Mouse (Mus musculus): ENCODE data around the gene Dnttip1.

The Dnttip1 gene

DNA sequence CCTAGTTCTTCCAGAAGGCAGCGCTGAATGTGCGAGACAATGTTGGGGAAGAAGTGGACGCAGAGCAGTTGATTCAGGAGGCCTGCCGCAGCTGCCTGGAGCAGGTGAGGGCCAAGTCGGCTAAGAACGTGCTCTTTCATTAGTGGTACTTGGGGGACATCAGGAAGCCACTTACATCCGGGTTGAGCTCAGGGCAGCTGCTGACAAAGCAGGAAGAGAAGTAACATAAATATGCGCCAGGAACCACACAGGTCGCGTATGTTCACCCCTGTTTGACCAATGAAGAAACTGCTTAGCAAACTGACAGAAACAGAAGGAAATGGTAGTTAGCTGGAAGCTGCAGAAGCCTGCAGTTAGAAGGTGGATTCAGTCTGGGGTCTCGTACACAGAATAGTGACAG, 8.3 kb downstream of the Dnttip1 start:
- no peak for DNase-seq (ENCODE audit: low spot score in 2 of 2)

DNA sequence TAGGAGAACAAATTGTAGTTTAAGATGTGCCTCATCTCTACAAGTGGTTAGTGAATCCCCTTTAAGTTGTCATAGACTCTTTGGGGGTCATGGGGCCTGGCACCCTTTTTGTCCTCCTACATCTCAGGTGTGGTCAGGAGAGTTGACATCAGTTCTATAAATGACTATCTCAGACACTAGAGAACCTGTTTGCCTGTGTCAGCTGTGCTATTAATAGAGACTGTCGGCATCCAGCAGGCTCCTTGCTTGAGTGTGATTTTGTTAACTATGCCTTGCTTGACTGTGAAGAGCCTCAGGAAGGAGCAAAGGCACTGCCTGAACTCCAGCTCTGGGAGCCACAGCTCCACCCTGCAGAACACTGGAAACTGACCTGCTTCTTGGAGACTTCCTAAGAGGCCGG, 9.0 kb downstream of the Dnttip1 start:
- DNase-seq (ENCODE audit: low spot score in 2 of 2) = no peak

DNA sequence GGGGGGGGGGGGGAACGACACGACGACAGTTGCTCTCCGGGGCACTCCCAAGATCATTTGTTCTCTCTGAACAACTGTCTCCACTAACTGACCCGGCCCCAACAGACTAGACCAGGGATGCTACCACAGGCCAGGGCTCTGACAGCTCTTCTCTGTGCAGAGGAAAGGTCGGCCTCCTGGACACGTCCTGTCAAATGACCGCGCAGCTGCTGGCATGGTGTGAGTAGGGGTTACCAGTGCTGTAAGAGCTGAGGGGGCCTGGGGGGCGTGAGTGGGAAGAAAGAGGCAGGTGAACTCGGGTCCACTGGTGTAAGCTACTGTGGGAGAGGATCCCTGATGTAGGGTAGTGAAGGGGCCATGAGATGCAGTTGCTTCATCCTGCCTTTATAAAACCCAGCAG, 12.1 kb downstream of the Dnttip1 start:
- DNase-seq (ENCODE audit: low spot score in 2 of 2) = no peak

DNA sequence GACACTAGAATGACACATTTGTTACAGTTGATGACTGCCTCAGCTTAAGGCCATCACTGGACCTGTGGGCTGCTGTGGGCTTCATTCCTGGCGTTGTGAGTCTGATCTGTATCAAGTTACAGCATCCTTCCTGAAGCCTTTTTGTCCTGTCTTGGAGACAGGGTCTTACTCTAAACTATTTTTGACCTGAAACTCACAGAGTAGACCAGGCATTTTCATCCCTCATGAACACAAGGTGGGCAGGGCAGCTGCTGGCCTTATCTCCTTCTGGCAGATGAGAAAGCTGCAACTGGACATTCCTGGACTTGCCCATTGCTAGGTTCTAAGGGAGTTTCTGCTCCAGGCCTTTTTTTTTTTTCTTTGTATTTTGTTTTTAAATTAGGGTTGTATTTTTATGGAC, 12.9 kb downstream of the Dnttip1 start:
- no peak for DNase-seq (ENCODE audit: low spot score in 2 of 2)

DNA sequence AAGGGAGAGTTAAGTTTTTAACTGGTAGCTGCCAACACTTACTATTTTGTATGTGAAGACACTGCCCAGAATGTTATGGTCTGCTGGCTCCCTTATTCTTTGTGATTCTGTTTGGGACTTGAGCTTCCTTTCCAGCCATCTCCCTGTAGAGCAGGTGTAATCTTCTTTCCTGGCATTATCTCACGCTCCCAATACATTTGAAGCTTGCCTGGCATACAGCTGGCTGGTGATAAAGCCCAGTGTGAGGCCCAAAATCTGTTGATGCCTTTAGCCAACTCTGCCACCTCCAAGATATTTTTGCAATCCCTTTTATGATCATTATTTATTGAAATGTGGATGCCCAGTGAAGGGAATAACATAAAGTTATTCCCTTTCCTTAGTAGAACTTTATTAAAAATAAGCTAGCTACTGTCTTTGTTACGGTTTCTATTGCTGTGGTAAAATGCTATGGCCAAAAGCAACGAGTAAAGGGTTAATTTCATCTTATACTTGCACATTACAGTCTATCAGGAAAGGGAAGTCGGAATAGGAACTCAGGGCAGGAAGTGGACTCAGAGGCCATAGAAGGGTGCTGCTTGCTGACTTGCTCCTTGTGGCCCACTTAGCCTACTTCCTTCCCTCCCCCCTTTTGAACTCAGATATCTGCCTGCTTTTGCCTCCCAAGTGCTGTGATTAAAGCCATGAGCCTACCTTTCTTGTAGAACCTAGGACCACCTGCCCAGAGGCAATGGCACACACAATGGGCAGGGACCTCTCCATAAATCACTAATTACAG, 14.5 kb downstream of the Dnttip1 start:
- no peak for DNase-seq (ENCODE audit: low spot score in 2 of 2)

DNA sequence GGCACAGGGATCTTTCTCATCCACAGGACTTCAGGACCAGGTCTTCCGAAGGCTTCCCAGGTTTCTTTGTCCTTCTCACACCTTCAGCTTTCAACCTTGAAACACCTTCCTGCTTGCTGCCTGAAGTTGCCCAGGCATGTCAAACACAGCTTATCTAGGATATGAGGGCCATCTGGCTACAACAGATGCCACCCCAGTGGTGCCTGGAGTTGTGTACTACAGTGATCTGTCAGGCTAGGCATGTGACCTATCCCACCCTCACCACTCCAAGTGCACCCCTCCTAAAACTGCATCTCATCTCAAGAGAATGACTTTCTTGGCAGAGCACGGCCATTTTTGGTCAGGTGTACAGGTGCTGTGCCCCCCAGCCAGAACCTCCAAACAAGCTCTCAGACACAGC, 15.7 kb downstream of the Dnttip1 start:
- no peak for DNase-seq (ENCODE audit: low spot score in 2 of 2)

DNA sequence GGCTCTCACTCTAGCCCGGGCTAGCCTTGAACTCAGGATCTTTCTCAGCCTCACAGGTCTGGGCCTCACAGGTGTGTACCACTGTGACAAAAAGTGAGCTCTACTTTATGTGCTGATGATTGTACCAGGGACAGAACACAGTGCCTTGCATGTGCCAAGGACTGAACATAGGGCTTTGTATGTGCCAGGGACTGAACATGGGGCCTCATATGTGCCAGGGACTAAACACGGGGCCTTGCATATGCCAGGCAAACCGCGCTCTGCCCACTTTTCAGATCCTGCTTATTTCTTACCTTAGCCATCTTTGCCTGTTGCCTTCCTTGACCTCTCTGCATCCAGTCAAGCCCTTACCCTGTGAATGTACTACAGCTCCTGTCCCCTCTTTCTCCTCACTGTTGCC, 16.2 kb downstream of the Dnttip1 start:
- DNase-seq (ENCODE audit: low spot score in 2 of 2) = no peak

DNA sequence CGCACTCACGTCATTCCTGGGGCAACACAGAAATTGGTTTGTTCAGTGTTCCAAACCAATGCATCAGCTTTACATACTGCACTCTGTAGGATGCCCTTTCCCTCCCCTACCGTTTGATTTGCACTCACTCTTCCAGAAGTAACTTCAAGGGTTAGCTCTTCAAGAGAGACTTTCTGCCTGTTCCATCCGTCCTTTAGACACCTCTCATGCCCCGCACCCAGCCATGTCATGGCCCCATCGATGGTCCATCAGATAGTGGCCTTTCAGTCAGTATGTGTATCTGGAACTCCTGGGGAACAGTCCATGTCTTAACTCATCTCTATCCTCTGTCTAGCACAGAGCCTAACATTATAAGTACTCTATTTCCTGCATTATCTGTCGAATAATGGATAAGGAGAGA, 16.8 kb downstream of the Dnttip1 start:
- DNase-seq (ENCODE audit: low spot score in 2 of 2) = no peak

DNA sequence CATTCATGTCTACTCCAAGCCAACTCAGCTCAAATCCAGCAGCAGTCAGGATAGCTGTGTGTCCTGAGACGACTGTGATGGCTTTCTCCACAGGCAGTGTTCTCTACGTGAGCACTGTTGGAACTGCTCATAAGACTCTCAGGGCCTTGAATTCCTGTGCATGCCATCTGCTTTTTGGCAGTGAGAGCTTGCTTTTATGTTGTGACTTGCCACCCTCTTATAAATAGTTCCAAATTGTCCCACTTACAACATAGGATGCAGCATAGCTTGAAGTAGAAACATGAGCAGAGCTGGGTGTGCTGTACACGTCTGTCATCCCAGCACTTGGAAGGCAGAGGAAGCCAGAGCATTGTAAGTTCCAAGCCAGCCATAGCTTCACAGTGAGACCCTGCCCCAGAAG, 20.1 kb downstream of the Dnttip1 start:
- peak in 1 of 2 experiments; percentile 50 for DNase-seq (ENCODE audit: low spot score in 2 of 2)

DNA sequence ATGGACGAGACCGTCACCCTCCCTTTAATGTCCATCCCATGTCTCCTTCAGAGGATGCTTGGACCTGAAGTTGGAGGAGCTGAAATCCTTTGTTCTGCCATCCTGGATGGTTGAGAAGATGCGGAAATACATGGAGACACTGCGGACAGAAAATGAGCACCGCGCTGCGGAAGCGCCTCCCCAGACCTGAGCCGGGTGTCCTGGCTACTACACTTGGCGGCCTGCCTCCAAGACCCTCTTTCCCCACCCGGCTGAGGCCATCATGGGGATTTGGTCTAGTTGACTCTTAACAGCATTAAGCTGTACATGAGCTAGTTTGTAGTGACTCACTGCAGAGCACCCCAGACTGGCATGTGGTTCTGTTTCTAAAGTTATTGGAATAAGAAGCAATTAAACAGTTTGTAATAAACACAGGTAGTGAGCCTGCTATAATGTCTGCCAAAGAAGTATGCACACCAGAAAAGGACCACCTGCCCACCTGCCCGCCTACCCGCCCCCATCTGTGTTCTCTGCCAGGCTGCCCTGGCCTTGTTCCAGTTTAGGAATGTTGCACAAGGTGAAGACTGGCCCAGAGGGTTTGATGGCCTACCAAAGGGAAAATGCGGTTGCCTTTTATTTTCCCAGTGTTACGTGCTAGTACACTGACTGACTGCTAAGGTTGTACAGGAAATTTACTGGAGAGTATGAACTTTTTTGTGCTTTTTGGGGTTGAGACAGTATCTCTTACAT, 22.2 kb downstream of the Dnttip1 start:
- no peak for DNase-seq (ENCODE audit: low spot score in 2 of 2)

DNA sequence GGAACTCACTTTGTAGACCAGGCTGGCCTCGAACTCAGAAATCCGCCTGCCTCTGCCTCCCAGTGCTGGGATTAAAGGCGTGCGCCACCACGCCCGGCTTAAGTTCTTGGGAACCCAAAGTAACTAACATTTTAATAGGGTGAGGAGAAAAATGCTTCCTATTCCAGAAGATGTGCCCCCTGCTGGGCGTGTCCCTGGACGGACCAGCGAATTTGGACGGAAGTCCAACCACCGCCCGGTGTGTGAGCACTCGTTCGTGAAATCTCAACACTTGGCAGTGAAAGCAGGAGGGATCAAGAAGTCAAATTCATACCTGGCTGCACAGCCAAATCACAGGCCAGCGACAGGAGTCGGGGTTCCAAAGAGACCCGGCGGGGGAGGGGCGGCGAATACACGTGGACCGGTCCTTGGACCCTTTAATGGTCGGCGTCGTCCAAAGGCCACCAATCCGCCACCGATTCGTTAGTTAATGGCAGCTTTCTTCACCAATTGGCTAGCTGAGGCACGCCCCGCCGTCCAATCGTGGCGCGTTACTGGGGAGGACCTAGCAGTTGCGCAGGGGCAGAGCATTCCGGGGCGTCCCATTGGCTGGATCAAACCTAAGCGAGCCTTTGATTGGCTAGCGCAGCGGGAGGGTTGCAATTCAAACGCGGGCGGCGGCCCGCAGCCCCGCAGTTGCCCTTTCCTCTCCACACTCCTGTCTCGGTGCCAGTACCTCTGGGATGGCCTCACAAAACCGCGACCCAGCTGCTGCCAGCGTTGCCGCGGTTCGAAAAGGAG, 23.7 kb downstream of the Dnttip1 start, which contains the start of gene Ube2c:
TSS of gene Ube2c (plus strand) at position 641 of the 780 bp plus-strand sequence.
- DNase-seq (ENCODE audit: low spot score in 2 of 2) = peak; percentile 96 to 97

DNA sequence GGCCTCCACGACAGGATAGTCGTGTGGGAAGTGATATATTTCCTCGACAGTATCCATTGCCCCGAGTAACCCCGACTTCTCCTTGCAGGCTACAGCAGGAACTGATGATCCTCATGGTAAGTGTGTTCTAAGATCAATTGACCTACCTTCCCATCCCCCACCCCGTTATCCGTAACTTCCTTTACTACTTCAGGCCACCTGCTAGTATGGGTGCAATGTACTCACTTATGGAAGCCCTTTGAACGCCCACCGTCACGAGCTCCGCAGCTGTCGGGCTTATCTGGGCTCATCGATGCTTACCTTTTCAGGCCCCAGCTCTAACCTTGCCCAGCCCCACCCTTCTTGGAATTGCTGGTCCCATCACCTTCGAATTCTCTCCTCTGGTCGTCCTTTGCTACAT, 24.5 kb downstream of the Dnttip1 start:
- DNase-seq (ENCODE audit: low spot score in 2 of 2) = no peak

DNA sequence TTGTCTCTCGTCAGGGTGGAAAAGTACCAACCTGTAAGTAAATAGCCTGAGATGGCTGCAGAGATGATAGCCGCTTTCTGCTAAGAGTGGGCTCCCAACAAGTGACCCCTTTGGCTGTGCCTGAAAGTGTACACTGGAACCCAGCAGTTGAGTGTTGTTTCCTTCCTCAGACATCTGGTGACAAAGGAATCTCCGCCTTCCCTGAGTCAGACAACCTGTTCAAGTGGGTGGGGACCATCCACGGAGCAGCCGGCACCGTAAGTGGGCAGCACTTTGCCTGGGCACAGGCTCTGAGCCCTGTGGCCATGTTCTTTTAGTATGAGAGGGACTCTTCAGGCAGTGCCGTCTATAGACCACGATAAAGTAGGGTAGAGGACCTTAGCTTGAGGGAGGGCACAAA, 25.3 kb downstream of the Dnttip1 start:
- no peak for DNase-seq (ENCODE audit: low spot score in 2 of 2)

DNA sequence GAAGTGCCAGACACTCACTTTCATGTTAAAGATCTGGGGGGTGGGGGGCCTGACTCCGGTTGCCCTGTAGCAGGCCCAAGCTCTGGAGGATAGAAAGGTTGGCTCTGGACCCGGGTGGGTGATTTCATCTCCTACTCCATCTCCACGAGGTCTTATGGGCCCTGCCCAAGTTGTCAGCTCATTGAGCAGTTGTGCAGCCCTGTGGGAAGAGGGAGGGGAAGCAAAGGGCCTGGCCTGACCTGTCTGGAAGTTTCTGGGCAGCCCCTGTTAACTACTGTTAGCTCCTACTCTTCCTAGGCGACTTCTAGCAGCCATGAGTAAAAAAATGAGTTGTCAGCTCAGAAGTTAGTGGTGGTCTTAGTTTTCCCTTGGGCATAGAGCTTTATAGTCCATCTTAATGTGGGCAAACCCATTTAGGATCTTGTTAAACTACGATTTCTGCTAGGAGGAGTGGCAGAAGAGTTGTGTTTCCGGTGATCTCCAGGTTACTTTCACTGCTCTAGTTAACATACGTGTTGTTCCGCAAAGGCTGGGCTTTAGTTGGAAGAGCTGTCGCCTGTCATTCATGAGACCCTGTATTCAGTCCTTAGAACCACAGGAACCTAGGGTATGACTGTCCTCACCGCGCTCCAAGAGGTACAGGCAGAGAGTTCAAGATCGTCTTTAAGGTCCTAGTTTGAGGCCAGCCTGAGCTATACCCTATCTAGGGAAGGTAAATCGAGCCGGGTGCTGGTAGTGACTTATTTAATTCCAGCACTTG, 27.6 kb downstream of the Dnttip1 start:
- DNase-seq (ENCODE audit: low spot score in 2 of 2) = no peak

DNA sequence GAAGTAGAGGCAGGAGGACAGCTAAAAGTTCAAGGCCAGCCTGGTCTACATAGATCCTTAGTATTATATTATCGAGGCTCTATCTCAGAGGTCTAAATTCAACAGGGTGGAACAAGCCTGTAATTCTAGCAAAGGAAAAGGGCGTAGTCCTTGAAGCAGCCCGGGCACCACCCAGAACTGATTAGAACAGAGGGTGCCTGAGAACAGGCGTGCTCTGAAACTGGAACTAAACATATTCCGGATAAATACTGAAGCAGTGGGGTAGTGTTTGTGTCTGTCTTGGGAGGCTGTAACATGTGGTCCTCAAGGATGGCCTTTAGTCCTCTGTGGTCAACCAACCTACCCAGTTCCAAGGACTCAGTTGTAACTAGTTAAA, 28.2 kb downstream of the Dnttip1 start:
- DNase-seq (ENCODE audit: low spot score in 2 of 2) = no peak

DNA sequence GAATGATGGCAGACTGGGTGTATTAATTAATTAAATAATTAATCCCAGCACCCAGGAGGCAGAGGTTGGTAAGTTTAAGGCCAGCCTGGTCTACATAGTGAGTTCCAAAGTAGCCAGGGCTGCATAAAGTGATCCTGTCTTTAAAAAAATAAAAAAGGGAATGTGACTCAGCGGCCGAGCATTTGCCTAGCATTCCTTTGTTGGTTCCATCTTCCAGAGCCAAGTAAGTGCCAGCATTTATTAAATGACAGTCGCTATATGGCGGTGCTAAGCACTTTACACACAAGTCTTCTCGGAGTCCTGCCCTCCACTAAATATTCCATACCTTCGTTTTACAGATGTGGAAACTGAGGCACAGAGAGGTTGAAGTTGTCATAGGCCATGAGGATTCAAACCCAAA, 30.3 kb downstream of the Dnttip1 start:
- DNase-seq (ENCODE audit: low spot score in 2 of 2) = no peak

DNA sequence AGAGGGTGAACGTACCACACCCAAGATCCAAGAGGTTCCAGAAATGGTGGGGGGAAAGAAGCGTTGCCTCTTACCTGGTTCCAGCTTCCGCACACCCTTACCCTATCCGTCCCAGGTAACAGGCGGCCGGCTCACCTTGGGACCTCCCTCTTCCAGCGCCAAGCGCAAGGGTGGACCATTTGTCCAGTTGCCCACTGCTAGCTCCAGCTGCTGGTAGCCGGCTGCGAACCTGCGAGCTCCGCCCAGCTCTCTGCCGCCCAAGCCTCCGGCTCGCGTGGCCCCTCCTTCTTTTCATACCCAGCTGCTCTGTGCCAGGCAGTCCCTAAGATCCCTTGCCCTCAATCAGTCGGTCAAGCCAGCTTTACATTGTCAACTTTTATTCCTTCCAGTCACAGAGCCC, 31.0 kb downstream of the Dnttip1 start:
- DNase-seq (ENCODE audit: low spot score in 2 of 2) = no peak

DNA sequence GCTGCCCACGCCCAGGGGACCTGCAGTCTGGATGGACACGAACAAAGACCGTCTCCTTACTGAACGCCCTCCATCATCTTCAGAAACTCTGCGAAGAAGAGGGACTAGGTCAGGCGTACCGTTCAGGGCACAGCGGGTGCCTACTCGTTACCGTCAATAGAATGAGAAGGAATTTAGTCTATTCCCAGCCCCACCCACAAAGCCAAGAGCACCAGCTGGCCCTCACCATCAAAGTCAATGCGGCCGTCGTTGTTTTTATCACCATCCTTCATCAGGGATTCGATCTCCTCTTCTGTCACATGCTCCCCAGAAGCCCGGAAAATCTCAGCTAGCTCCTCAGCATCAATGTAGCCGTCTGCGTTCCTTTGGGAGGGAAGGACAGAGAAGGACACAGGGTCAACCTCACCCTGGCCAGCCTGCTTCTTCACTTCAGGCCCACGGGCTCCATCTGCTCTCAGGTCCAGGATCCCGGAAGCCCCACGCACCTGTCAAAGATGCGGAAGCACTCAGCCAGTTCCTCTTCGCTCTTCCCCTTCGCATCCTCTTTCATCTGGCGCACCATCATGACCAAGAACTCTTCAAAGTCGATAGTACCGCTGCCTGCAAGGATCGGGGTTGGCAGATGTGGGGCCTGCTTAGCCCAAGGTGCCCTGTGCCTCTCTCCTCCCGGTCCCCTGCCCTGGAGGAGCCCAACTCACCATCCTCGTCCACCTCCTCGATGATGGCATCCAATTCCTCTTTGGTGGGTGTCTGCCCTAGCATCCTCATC, 31.6 kb downstream of the Dnttip1 start:
- DNase-seq (ENCODE audit: low spot score in 2 of 2) = no peak

DNA sequence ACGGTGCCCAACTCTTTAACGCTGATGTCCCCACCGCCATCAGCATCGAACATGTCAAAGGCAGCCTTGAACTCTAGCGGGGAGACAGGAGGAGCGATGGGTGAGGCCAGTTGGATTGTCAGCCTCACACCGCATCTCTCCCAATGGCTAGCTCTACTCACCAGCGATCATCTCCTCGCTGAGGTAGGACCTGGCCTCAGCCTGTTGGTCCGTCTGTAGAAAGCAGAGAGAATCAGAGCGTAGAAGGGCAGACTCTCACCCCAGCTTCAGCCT, 32.2 kb downstream of the Dnttip1 start:
- no peak for DNase-seq (ENCODE audit: low spot score in 2 of 2)

DNA sequence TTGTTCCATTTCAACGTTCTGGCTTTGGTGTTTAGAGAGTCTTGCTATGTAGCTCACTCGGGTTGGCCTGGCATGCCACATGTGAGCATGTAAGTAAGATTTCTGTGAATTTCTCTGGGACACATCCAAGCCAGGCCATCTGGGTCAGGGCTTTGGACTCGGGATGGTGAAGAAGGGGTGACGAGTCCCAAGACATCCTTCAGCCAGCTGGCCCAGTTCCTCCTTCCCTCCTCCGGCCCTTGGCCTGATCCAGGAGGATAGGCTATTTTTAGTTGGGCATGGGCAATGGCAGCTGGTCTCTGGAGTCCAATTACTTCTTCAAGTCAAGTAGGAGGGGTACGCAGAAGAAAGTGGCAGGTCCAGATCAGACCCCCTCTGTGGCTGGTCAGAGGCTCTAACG, 33.0 kb downstream of the Dnttip1 start:
- DNase-seq (ENCODE audit: low spot score in 2 of 2) = no peak

DNA sequence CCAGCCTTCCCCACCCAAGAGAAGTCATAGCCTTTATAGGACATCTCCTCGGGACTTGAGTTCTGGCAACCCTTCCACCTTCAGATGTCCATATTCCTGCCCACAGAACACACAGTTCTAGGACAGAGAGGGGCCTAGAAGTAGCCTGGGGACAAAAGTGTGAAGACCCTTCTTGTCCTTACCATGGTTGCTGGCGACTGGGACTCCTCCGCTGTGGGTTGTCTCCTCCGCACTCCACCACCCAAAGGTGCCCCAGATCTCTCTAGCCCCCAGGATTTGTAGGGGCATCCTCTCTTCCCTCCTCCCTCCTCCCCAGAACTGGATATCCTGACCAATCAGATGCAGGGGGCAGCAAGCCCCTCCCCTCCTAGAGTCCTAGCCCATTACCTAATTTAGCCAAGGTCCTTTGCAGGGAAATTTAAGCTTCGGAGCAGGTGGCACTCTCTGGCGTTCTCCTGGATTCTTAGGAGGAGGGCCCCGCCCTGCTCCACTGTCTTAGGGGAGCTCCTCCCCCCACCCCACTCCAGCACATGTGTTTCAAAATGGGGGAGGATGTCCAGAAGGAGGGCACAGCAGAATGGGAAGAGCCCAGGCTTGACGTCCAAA, 33.8 kb downstream of the Dnttip1 start, which contains the start of gene Tnnc2:
TSS of gene Tnnc2 (minus strand) at position 487 of the 606 bp plus-strand sequence.
- no peak for DNase-seq (ENCODE audit: low spot score in 2 of 2)

Data from right cerebral cortex, postnatal 36 days (tissue).